Mouse (Mus musculus) bone marrow macrophage, adult 2 months (primary cell): ENCODE measurements around the gene Marf1. TPM values are rescaled to one million over a fixed set of nuclear protein-coding genes. Genes with fewer than 3 reads are reported as not detected.

Experiments used
- H3K27ac ChIP-seq: 2 replicates; pipeline ENCODE4 v1.5.1; 2012; ENCODE audit warnings: low read depth, low read length; ENCODE audit not compliant: insufficient read depth
- H3K4me1 ChIP-seq: 2 replicates; pipeline ENCODE4 v1.6.1; 2012; ENCODE audit warnings: low read length; ENCODE audit not compliant: control insufficient read depth, insufficient read depth
- H3K4me3 ChIP-seq: 2 replicates; pipeline ENCODE4 v1.5.1; 2012; ENCODE audit warnings: mild to moderate bottlenecking, low read length, moderate library complexity; ENCODE audit not compliant: insufficient read depth
- CTCF ChIP-seq: IDR thresholded peaks from 2 replicates; pipeline ENCODE4 v1.5.1; 2012; ENCODE audit warnings: low read depth, mild to moderate bottlenecking, low read length, moderate library complexity
- POLR2A ChIP-seq: IDR thresholded peaks from 2 replicates; pipeline ENCODE4 v1.6.1; 2012; ENCODE audit warnings: mild to moderate bottlenecking, low read depth, low read length, borderline replicate concordance
- polyA plus RNA-seq: library from polyadenylated mRNA; stranded (reverse); fragments of >200 nt; gene quantifications from 2 replicates; pipeline ENCODE4 v1.2.4, GENCODE M21; 2012; ENCODE audit not compliant: missing spikeins, insufficient read depth, insufficient read length

Marf1 gene
- polyA plus RNA-seq, 1 experiment = 62.3 TPM

GRCm38 (mm10) chr16:14122586-14122985 lies 40.6 kb downstream of the Marf1 start:
- Histone ChIP-seq H3K4me1 (peaks cover 33% of the 10 kb centered on the region), H3K27ac (peak overlapping the region; percentile 92), H3K4me3 (no peak overlapping the region)
- TF ChIP-seq CTCF (no peak), POLR2A (no peak)

DNA sequence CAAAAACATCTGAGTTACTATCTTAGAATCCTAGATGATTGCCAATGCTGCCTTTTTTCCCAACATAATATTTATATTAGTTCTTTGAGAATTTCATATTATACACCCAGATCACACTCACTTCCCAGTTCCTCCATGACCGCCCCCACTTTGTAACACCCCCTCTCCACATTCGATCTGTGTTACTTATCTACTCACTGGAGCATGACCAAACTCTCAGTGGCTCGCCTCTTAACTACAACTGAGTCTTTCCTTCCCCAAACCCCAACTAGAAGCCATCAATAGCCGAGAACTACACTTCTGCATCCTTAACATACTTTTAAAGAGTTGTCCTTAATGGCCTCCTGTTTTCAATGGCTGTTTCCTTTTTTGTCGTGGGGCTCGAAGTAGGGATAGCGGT lies 41.6 kb downstream of the Marf1 start:
- Histone ChIP-seq H3K4me1 (peaks cover 33% of the 10 kb centered on the region), H3K4me3 (no peak overlapping the region), H3K27ac (no peak overlapping the region)
- TF ChIP-seq POLR2A = no peak
- no peak for TF ChIP-seq CTCF

DNA sequence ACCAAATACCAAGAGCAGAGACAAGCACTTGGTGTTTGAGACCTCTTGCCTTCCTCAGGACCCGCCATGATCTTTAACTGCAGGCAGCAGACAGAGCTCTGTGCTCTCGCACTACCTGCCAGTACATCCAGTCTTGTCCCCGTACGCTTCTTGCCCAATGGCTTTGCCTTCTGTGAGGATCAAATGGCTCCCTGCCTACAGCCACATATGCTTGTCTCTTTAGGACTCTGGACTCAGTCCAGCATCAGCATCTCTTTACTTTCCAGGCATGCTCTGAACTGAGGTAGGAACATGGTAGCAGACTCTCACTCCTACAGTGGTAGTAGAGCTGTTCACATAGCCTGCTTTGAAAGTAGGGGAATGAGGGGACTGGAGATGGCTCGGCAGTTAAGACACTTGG lies 42.2 kb downstream of the Marf1 start:
- TF ChIP-seq POLR2A = no peak
- no peak for TF ChIP-seq CTCF
- Histone ChIP-seq H3K27ac (no peak overlapping the region), H3K4me1 (peaks cover 33% of the 10 kb centered on the region), H3K4me3 (no peak overlapping the region)

DNA sequence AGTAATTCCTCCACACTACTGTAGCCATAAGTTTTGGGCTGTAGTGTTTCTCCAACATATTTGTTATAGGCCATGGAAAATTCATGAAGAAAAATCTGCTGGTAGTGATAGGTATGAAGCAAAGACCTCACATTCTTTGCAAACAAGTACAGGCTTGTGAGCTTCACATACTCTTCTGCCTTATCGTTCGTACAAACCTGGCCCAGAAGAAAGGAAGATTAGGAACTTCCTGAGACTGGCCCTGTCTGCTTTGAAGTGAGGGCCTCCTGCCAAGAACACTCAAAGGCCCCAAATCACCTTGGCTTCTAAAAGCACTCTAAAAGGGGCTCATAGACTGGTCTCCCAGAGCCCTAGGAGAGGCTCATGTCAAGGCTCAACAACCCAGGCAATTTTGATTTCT lies 45.9 kb downstream of the Marf1 start:
- no peak overlapping the region for H3K27ac ChIP-seq
- TF ChIP-seq CTCF = no peak
- no peak for TF ChIP-seq POLR2A
- peaks cover 17% of the 10 kb centered on the region for H3K4me1 ChIP-seq
- H3K4me3 ChIP-seq = no peak overlapping the region

- Histone ChIP-seq H3K4me1 (peaks cover 43% of the 10 kb centered on the region), H3K4me3 (no peak overlapping the region), H3K27ac (peak overlapping the region; percentile 96)
- TF ChIP-seq CTCF (no peak), POLR2A (no peak)
These were observed 50.4 kb downstream of the Marf1 start for GRCm38 (mm10) chr16:14112742-14113141.

DNA sequence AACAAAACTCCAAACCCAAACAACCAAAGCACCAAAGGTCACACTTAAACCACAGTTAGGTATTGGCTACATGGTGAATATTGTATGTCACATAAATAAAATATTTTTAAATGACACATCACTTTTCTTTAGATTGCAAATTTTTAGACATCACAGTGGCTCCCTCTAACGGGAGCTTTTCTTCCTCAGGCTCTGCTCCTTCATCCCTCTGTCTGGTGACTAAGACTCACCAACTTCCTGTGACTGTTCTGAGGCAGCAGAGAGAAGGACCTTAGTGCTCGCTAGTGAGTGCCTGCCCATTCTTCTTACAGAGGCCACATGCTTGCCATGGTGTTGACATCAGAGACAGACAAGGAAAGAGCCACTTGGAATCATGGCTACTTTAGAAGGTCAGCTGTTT lies 51.0 kb downstream of the Marf1 start:
- Histone ChIP-seq H3K4me1 (peaks cover 43% of the 10 kb centered on the region), H3K27ac (peak overlapping the region; percentile 96), H3K4me3 (no peak overlapping the region)
- no peak for TF ChIP-seq POLR2A
- no peak for TF ChIP-seq CTCF

DNA sequence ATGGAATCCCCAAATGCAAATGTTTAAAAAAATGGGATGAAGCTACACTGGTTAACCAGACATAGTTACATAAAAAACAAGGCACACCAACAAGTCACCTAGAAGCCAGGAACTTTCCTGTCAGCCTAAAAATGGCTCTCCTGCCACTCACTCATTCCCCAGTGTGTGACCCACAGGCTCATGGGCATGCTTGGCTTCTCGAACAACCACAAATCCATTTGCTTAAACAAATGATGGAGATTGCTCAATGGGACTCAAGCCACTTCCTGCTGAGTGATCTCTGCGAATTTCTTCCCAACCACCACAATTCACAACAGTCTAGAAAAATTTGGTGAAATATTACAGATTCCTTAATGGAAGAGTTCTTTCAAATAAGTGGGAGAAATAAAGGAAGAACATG lies 52.2 kb downstream of the Marf1 start:
- TF ChIP-seq CTCF = no peak
- TF ChIP-seq POLR2A = no peak
- no peak overlapping the region for H3K4me3 ChIP-seq
- peaks cover 43% of the 10 kb centered on the region for H3K4me1 ChIP-seq
- peak overlapping the region; percentile 96 for H3K27ac ChIP-seq

GRCm38 (mm10) chr16:14109651-14110230 lies 53.4 kb downstream of the Marf1 start:
- Histone ChIP-seq H3K4me1 (peaks cover 43% of the 10 kb centered on the region), H3K27ac (peak overlapping the region; percentile 83)

GRCm38 (mm10) chr16:14105891-14106290 lies 57.3 kb downstream of the Marf1 start:
- no peak for TF ChIP-seq CTCF
- no peak for TF ChIP-seq POLR2A
- H3K4me1 ChIP-seq = peaks cover 20% of the 10 kb centered on the region
- no peak overlapping the region for H3K27ac ChIP-seq
- H3K4me3 ChIP-seq = no peak overlapping the region

More at GRCm38 (mm10) chr16:14109651-14110230, 53.4 kb downstream of the Marf1 start:
- no peak overlapping the region for H3K4me3 ChIP-seq
- TF ChIP-seq CTCF = no peak
- TF ChIP-seq POLR2A = no peak

DNA sequence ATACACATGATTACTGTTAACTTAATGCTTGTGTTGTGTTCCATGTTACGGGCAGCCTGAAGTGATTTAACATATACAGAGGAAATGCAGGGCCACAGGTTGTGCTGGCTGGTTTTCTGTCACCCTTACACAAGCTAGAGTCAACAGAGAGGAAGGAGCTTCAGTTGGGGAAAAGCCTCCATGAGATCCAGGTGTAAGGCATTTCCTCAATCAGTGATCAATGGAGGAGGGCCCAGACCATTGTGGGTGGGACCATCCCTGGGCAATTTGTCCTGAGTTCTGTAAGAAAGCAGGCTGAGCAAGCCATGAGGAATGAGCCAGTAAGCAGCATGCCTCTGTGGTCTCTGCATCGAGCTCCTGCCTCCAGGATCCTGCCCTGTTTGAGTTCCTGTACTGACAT lies 71.4 kb downstream of the Marf1 start:
- Histone ChIP-seq H3K27ac (no peak overlapping the region), H3K4me3 (no peak overlapping the region), H3K4me1 (peaks cover 2% of the 10 kb centered on the region; the same call in 1 of the 2 replicates)
- TF ChIP-seq CTCF (no peak), POLR2A (no peak)
